Mouse (Mus musculus): ENCODE measurements at regions not wholly inside any gene's neighbourhood (a gene's known extent, or its start where the extent isn't known, plus 50 kb on each side); places are given as distances from the start of the nearest gene placed in this dataset.

- no peak for DNase-seq (ENCODE audit: low read depth, low spot score)
Observed at GRCm38 (mm10) chr13:51899319-51900042, 53.0 kb downstream of the Gadd45g start.

GRCm38 (mm10) chr13:51900043-51900440 lies 53.6 kb downstream of the Gadd45g start:
- DNase-seq (ENCODE audit: low read depth, low spot score) = no peak

DNA sequence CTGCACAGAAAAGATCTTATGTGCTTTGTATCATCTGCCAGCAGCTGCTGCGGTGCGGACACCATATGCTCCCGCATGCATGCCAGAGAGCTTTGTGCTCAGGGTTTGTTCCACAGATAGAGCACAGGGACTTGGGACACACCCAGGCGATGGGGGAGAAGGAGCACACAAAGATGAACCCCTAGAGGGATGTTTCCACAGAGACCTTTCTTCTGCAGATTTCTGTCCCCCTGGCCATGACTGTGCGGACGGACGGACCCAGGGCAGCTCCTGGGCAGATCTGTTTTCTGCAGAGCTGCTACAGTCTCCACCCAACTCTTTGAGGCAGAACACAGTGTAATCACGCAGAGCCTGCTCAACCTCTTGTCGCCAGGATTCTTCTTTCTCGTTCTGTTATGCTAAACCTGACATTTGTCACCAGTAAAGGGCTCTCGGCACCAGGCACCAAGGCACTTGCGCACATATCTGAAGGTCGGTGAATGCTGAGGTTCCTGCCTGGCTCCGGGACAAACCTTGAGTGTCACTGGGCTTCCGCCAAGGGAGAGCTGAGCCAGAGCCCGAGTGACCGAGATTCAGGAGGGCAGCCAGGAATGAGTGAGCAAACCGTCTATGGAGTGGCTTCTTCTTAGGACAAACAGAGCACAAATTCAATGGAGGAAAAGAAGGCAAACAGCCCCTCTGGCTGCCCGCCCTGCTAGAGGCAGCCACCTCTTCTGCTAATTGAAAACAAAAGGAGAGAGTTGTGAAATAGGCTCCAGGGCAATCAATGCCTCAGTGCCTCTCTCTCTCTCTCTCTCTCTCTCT lies 56.2 kb downstream of the Gadd45g start:
- no peak for DNase-seq (ENCODE audit: low read depth, low spot score)

GRCm38 (mm10) chr13:51903324-51903939 lies 57.0 kb downstream of the Gadd45g start:
- DNase-seq (ENCODE audit: low read depth, low spot score) = no peak

DNA sequence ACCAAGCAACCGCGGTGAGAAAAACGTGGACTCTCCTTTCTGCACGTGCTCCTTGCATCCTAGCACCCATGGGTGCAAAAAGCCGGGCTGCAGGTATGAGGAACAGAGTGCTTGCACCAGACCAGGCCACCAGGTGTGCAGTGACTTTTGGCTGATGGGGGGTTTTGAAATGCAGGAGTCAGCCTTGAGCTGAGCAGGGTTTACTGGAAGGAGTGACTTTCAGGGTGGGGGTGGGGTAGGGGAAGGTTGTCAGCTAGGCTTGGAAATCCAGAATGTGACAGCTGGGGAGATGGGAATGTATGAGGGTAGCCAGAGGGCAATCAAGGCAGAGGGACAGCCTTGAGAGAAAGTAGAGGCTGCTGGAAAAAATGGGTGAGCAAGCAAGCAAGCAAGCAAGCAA lies 58.8 kb downstream of the Gadd45g start:
- DNase-seq (ENCODE audit: low read depth, low spot score) = no peak

DNA sequence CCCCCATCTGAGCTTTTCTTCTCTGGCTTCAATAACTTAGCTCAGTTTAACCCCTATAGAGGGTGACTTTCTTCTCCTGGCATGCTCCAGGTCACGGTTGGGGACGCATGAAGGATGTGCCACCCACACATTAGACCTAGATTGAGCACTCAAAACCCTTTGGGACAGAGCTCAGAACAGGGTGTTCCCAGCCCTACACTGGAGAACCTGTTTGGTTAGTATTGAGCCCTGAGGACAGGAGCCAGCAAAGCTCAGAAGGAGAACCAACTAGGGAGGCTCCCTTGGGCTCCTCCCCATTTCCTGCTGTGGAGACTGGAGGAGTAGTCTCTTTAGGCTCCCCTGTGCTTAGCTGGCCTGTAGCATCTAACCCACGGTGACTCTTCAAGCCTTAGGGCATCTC lies 59.6 kb downstream of the Gadd45g start:
- no peak for DNase-seq (ENCODE audit: low read depth, low spot score)

DNA sequence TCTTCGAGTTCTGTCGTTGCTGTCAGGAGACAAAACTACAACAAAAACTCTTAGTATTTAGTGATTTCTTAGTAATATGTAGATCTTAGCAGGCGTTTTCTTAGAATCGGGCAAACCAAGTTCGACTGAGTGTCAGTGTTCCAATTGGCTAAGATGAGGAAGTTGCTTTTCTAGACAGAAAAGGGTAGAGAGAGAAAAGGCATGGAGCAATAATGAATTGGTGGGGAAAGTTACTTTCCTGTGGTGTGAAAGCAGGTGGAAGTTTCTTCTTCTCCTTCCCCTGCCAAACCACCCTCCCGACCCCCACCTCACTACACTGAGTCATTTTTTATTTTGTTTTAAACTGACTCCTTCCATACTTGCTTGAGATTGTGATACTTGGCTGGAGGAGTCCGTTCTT lies 62.0 kb downstream of the Gadd45g start:
- DNase-seq (ENCODE audit: low read depth, low spot score) = no peak

- no peak for DNase-seq (ENCODE audit: low read depth, low spot score)
Observed at GRCm38 (mm10) chr13:51911296-51911998, 65.0 kb downstream of the Gadd45g start.

- no peak for DNase-seq (ENCODE audit: low read depth, low spot score)
Observed at GRCm38 (mm10) chr13:51912477-51912876, 66.0 kb downstream of the Gadd45g start.

DNA sequence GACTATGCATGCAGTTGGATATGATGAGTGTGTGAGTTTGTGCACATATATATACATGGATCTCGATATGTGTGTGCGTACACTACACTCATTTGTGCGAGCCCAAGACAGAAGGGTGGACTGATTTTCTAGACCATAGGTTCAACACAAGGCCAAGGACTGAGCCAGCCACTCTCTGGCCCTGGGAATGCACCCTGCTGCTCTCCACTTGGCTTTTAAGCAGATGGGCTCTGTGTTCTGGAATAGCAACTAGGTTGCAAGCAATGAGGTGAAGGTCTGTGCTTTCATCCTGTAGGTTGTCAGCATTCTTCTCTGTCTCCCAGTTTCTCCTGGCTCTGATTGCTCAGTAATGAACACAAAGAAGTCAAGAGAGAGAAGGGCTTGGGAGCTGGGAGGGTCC lies 66.5 kb downstream of the Gadd45g start:
- DNase-seq (ENCODE audit: low read depth, low spot score) = no peak

DNA sequence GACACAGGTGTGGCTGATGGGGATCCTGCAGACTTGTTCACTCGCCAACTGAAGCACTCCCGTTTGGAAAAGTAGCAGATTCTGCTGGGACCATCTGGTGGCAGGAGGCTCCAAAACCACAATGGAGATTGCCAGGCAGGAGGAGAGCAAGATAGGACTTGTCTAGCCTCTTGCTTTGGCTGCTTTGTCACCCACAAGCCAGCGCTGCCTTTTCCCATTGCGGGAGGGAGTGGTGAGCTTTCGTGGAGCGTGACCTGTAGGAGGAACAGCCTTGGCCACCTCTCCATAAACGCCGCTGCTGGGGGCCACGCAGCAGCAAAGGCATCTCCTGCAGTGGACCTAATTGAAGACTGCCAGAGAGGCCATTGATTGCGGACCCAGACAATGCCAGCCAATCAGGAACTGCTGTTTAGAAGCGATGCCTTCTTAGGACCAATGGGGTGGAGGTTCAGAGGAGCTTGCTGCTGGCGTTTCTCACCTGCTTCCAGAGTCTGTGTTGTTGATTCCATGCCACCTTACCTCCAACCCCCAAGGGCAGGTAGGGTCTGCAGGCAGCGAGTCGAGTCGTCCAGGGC lies 70.3 kb downstream of the Gadd45g start:
- no peak for DNase-seq (ENCODE audit: low read depth, low spot score)

- no peak for DNase-seq (ENCODE audit: low read depth, low spot score)
Observed at GRCm38 (mm10) chr13:51917658-51918057, 71.2 kb downstream of the Gadd45g start.

DNA sequence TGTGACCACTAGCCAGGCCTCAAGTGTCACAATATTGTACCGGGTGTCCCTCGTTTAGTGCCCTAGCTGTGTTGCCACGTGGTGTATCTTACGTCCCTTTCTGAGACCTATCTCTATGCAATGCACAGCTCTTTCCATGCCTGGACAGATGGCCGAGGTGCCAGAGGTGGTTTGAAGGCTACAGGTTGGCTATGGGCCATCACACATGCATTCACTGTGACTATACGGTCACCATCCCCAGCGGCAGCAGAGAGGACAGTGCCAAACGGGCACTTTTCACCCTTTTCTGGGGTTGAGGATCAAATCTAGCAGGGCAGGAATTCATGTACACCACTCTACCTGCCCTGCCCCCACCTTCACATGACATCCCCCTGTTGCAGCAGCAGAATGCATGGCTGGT lies 71.6 kb downstream of the Gadd45g start:
- DNase-seq (ENCODE audit: low read depth, low spot score) = no peak

GRCm38 (mm10) chr13:51918781-51919170 lies 72.3 kb downstream of the Gadd45g start:
- DNase-seq (ENCODE audit: low read depth, low spot score) = no peak

GRCm38 (mm10) chr13:51919171-51919793 lies 72.8 kb downstream of the Gadd45g start:
- no peak for DNase-seq (ENCODE audit: low read depth, low spot score)

GRCm38 (mm10) chr13:51919937-51920336 lies 73.5 kb downstream of the Gadd45g start:
- DNase-seq (ENCODE audit: low read depth, low spot score) = no peak

GRCm38 (mm10) chr13:51920511-51921351 lies 74.3 kb downstream of the Gadd45g start:
- DNase-seq (ENCODE audit: low read depth, low spot score) = no peak

DNA sequence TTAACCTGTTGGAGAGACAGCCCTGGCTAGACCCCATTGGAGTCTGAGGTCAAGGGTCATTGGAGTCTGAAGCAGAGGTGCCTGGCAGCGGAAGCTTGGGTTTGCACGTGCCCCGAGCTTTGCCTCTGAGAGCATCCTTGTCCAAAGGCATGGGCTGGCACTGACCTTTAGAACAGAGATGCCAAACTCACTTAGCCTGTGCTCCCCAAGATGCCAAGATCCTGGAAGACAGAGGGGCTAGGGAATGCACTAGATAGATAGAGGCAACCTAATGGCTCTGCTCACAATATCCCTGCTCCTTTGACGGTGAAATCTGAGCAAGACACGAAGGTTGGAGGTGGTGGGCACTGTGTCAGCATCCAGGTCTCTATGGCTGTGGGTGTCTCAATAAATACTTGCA lies 75.1 kb downstream of the Gadd45g start:
- no peak for DNase-seq (ENCODE audit: low read depth, low spot score)

- DNase-seq (ENCODE audit: low read depth, low spot score) = no peak
Observed at GRCm38 (mm10) chr13:51926764-51927163, 80.3 kb downstream of the Gadd45g start.

DNA sequence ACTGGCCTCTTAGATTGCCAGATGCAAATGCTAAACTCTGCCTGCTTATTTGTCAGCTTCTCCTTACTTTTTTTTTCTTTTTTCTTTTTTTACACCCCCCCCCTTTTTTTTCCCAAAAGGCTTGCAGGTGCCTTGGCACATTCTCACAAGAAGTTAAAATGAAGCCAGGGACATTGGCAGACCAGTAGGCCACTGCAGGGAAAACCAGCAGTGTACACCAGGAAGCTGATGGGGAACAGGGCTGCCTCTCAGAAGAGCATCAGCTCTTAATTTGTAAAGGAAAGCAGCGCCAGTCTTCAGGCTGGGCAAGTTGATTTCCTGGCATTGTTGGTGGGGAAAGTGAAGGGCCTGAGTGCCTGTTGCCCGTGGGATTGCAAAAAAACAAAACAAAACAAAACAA lies 83.3 kb downstream of the Gadd45g start:
- no peak for DNase-seq (ENCODE audit: low read depth, low spot score)
